Mouse (Mus musculus): ENCODE results near the gene Knl1.

DNA sequence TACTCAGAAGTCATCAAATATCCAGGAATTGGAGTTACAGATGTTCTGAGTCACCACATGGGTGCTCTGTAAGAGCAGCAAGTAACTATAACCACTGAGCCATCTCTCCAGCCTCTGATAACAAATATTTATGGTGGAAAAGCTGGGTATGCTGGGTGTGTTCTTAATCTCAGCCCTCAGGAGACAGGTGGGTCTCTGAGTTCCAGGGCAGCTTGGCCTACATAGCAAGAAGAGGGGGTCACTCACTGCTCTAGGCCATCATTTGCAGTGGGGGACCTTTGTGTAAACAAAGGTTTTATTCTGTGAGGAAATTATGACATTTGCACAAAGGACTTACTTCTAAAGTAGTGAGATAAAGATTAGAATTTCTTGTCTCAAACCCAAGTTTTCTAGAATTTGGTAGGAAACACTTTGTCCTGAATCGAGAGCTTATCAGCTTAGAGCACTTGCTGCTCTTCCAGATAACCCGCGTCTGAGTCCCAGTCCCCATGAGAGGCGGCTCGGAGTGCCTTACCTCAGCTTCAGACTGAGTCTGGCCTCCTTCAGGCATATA, 89.5 kb downstream of the Knl1 start:
- no peak for TF ChIP-seq MYOD1 (IDR thresholded peaks at IDR 0.05; ENCODE audit: control insufficient read depth in 1 of 3, insufficient read length in 2 of 3, low read depth in 2 of 3)
- TF ChIP-seq POLR2A (IDR thresholded peaks at IDR 0.05; ENCODE audit: insufficient read length, low read depth) = no peak
- TF ChIP-seq USF1 (IDR thresholded peaks at IDR 0.05; ENCODE audit: low read depth) = no peak
- TF ChIP-seq REST (IDR thresholded peaks at IDR 0.05; ENCODE audit: insufficient read depth, insufficient read length) = no peak
- TF ChIP-seq POLR2AphosphoS2 (IDR thresholded peaks at IDR 0.05; ENCODE audit: insufficient read length, low read depth) = no peak
